Mouse (Mus musculus) lung, adult 2 months (tissue): ENCODE results near the gene Kcnt2. TPM values are rescaled to one million over a fixed set of nuclear protein-coding genes. Genes with fewer than 3 reads are reported as not detected.

Experiments
- DNase-seq: peaks from one replicate; pipeline ENCODE4 v3.0.0; 2022
- H3K4me1 ChIP-seq: fragments of 200-500 bp; 2 replicates; pipeline ENCODE4 v1.6.1; 2011; ENCODE audit warnings: low read length; ENCODE audit not compliant: control insufficient read depth, insufficient read depth
- H3K4me3 ChIP-seq: fragments of 200-500 bp; replicated peaks from 2 replicates; pipeline ENCODE3; 2011; ENCODE audit warnings: low read depth, mild to moderate bottlenecking, control low read depth, low read length; ENCODE audit errors: extremely low read depth
- CTCF ChIP-seq: fragments of 200-500 bp; IDR thresholded peaks from 2 replicates; pipeline ENCODE4 v1.5.1; 2011; ENCODE audit warnings: mild to moderate bottlenecking, low read length, control low read depth; ENCODE audit not compliant: insufficient read depth
- POLR2A ChIP-seq: fragments of 200-500 bp; IDR thresholded peaks from 2 replicates; pipeline ENCODE4 v1.6.1; 2011; ENCODE audit warnings: low read depth, mild to moderate bottlenecking, control low read depth, low read length, borderline replicate concordance; ENCODE audit errors: extremely low read depth
- WGBS: fragments of 180-500 bp; shearing (Covaris S2); methylation state at CpG from one replicate; pipeline ENCODE4 v1.1.7; 2018; 5-methylcytosine and 5-hydroxymethylcytosine counted together
- polyA plus RNA-seq: library from polyadenylated mRNA; depleted of rRNA; stranded (reverse); fragments of >200 nt; gene quantifications from 2 replicates; pipeline ENCODE4 v1.2.3, GENCODE M21; 2012

The Kcnt2 gene
- polyA plus RNA-seq, 1 experiment, result 0.11 TPM

GRCm38 (mm10) chr1:140484016-140484415 is 238.1 kb downstream of the Kcnt2 start:
- WGBS, result 91% methylated on average over 1 of the region's 1 CpGs
- TF ChIP-seq CTCF (no peak), POLR2A (no peak)
- no peaks in the 10 kb centered on the region for H3K4me1 ChIP-seq
- DNase-seq, result no peak
- H3K4me3 ChIP-seq, result no peak overlapping the region

DNA sequence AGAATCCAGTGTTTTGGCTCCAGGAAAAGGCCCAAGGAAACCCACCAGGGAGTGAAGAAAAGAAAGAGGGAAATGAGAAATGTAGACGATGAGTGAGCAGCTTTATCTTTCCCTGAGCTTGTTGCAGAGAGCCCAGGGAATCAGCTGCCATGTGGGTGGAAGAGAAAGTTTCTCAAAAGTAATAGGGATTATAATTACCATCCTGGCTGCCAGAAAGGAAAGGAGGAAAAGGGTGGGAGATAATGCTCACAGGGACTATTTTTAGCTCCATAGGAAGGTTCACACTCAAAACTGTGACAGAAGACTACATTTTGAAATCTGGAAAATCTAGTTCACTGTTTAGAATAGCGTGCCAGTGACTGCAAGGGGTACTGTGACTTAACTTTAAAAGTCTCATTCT is 243.9 kb downstream of the Kcnt2 start:
- no peak for TF ChIP-seq POLR2A
- TF ChIP-seq CTCF, result no peak
- Histone ChIP-seq H3K4me1 (no peaks in the 10 kb centered on the region), H3K4me3 (no peak overlapping the region)
- no peak for DNase-seq
- 43% methylated on average over 2 of the region's 2 CpGs for WGBS

- TF ChIP-seq CTCF (no peak), POLR2A (no peak)
- Histone ChIP-seq H3K4me1 (no peaks in the 10 kb centered on the region), H3K4me3 (no peak overlapping the region)
- 67% methylated on average over 1 of the region's 1 CpGs for WGBS
- no peak for DNase-seq
These were observed 245.4 kb downstream of the Kcnt2 start for GRCm38 (mm10) chr1:140491406-140491805.

DNA sequence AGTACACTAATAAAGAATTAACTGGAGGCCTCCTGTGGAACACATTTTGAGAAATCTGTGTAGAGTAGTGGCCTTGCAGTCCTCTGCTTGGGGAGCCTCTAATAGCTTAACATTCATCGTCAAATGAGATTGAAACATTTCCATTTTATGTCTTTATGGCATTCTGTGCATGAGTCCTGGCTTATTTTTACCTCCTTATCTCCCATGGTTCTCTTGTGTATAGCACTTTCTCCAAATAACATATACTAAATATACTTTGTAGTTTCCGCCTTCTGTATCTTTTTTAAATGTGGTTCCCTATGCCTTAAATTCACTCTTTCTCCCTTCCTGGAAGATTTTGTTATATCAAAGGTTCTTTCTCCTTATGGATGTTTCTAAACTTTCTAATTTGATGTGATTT is 246.3 kb downstream of the Kcnt2 start:
- 82% methylated on average over 2 of the region's 2 CpGs for WGBS
- TF ChIP-seq CTCF (no peak), POLR2A (no peak)
- Histone ChIP-seq H3K4me3 (no peak overlapping the region), H3K4me1 (no peaks in the 10 kb centered on the region)
- DNase-seq, result no peak

- TF ChIP-seq POLR2A (no peak), CTCF (no peak)
- Histone ChIP-seq H3K4me1 (no peaks in the 10 kb centered on the region), H3K4me3 (no peak overlapping the region)
- DNase-seq, result no peak
These were observed 267.5 kb downstream of the Kcnt2 start for GRCm38 (mm10) chr1:140513451-140513850.

- TF ChIP-seq CTCF (no peak), POLR2A (no peak)
- no peak for DNase-seq
- 34% methylated on average over 4 of the region's 4 CpGs for WGBS
- H3K4me1 ChIP-seq, result no peaks in the 10 kb centered on the region
- H3K4me3 ChIP-seq, result no peak overlapping the region
These were observed 285.4 kb downstream of the Kcnt2 start for GRCm38 (mm10) chr1:140531285-140531908.

DNA sequence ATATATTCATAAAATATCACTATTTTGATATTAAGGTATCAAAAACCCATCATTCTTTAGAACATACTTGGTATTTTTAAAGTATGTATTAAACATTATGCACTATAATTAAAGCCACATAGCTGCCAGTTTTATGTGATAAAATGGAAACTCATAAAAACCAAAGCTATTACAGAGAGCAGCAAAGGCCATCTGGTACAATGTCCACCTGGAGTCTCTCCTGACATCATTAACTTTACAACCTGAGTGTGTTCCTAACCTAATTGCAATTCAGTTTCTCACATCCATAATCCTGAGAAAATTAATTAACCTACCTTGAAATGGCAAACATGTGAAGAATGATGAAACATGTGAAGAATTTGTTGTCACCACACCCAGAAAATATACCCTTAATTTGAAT is 288.9 kb downstream of the Kcnt2 start:
- Histone ChIP-seq H3K4me1 (no peaks in the 10 kb centered on the region), H3K4me3 (no peak overlapping the region)
- TF ChIP-seq POLR2A (no peak), CTCF (no peak)
- DNase-seq, result no peak

DNA sequence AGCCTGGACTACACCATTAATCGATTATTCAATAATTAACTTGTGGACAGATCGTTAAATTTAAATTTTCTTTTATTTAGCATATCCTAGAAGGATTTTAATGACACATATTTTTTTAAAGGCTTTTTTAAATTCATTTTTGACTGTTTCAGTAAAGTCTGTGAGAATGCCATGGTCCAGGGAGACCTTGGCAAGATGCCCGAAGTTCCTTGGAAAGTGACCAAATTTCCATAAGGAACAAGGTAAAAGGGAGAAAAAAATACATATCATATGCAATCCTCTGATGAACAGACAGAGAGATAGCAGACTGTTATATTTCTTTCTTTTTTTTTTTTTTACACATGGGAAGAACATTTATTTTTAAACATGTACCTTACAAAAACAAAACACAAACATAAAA is 296.1 kb downstream of the Kcnt2 start:
- DNase-seq, result no peak
- no peak overlapping the region for H3K4me3 ChIP-seq
- no peak for TF ChIP-seq POLR2A
- TF ChIP-seq CTCF, result no peak
- WGBS, result 77% methylated on average over 3 of the region's 3 CpGs
- no peaks in the 10 kb centered on the region for H3K4me1 ChIP-seq

- TF ChIP-seq POLR2A (no peak), CTCF (no peak)
- DNase-seq, result no peak
These were observed 302.8 kb downstream of the Kcnt2 start for GRCm38 (mm10) chr1:140548711-140549110.

GRCm38 (mm10) chr1:140560801-140561200 is 314.8 kb downstream of the Kcnt2 start:
- DNase-seq, result no peak
- Histone ChIP-seq H3K4me1 (no peaks in the 10 kb centered on the region), H3K4me3 (no peak overlapping the region)
- no peak for TF ChIP-seq CTCF
- no peak for TF ChIP-seq POLR2A

More at GRCm38 (mm10) chr1:140548711-140549110, 302.8 kb downstream of the Kcnt2 start:
- Histone ChIP-seq H3K4me3 (no peak overlapping the region), H3K4me1 (no peaks in the 10 kb centered on the region)
